Comparison of ENCODE assay signal across 17 mouse cellular contexts in genomic region chr14:31572561-31573175, GRCm38 (mm10). TPM values are rescaled to one million over a fixed set of nuclear protein-coding genes. Genes with fewer than 3 reads are reported as not detected.
A peak's percentile ranks its signal among the peaks of the same experiment; 100 is the strongest.
DNase-seq lines count a peak whose midpoint lies in the region; ATAC-seq and TF ChIP-seq lines count a peak whose summit lies in the region.
"Had no signal": no experiment of that assay in that cellular context is flagged by ENCODE, and none has a peak within 500 bp of the region (broad histone marks: within the 10 kb centered on the region; RNA-seq: fewer than 3 reads in every experiment).

No protein-coding gene starts in this region.

- WGBS in forebrain, postnatal 0 days = 75% methylated on average over 9 of the region's 9 CpGs
- 78% methylated on average over 9 of the region's 9 CpGs for WGBS in forebrain, embryonic 15.5 days
- WGBS in intestine, postnatal 0 days = 64% methylated on average over 9 of the region's 9 CpGs

- H3K9me3 ChIP-seq in forebrain, postnatal 0 days (ENCODE audit: low read length) = no peaks in the 10 kb centered on the region
- H3K9me3 ChIP-seq in forebrain, embryonic 15.5 days = no peaks in the 10 kb centered on the region
- H3K9me3 ChIP-seq in intestine, postnatal 0 days (ENCODE audit: control insufficient read depth) = no peaks in the 10 kb centered on the region
- H3K9me3 ChIP-seq: embryonic facial prominence, embryonic 13.5 days; forebrain, embryonic 13.5 days; G1E; hindbrain, embryonic 10.5 days; liver, embryonic 15.5 days had no signal

- DNase-seq in forebrain, postnatal 0 days = peak; percentile 12
- peak; percentile 11 to 23 for DNase-seq in cerebellum, postnatal 36 days
- DNase-seq in layer of hippocampus, postnatal 25 days (ENCODE audit: extremely low spot score in 1 of 2, low spot score in 1 of 2) = peak; percentile 12 to 18
- peak; percentile 60 to 82 for DNase-seq in right cerebral cortex, postnatal 10 days (ENCODE audit: low spot score in 2 of 2)
- no peak for DNase-seq in testis, postnatal 14 days (ENCODE audit: low spot score)
- DNase-seq in gastrocnemius, postnatal 4 days (ENCODE audit: low spot score in 2 of 2) = no peak
- DNase-seq: heart, adult 2 months; kidney, adult 18-20 months; thymus, postnatal 25 days had no signal

- H3K4me3 ChIP-seq in forebrain, postnatal 0 days (ENCODE audit: low read depth, low read length) = no peak overlapping the region
- no peak overlapping the region for H3K4me3 ChIP-seq in forebrain, embryonic 15.5 days
- no peak overlapping the region for H3K4me3 ChIP-seq in intestine, postnatal 0 days (ENCODE audit: low read depth, low read length)
- H3K4me3 ChIP-seq: embryonic facial prominence, embryonic 13.5 days; forebrain, embryonic 13.5 days; heart, adult 2 months; hindbrain, embryonic 10.5 days; liver, embryonic 15.5 days; myocyte had no signal

- no peak for TF ChIP-seq CTCF in forebrain, postnatal 0 days (IDR thresholded peaks at IDR 0.05; ENCODE audit: low read depth)
- no peak for TF ChIP-seq CTCF in intestine, postnatal 0 days (IDR thresholded peaks at IDR 0.05; ENCODE audit: low read depth)

- H3K4me1 ChIP-seq in forebrain, postnatal 0 days (ENCODE audit: insufficient read depth) = no peaks in the 10 kb centered on the region
- 0 out of 2 replicates have a peak, but pooled peaks cover 3% of the 10 kb centered on the region for H3K4me1 ChIP-seq in forebrain, embryonic 15.5 days
- no peaks in the 10 kb centered on the region for H3K4me1 ChIP-seq in intestine, postnatal 0 days (replicated peaks; ENCODE audit: control insufficient read depth, insufficient read depth, low read length)

- no peaks in the 10 kb centered on the region for H3K27me3 ChIP-seq in forebrain, postnatal 0 days (ENCODE audit: insufficient read depth, low read length)
- H3K27me3 ChIP-seq in forebrain, embryonic 15.5 days = no peaks in the 10 kb centered on the region
- no peaks in the 10 kb centered on the region for H3K27me3 ChIP-seq in intestine, postnatal 0 days (replicated peaks; ENCODE audit: control insufficient read depth, insufficient read depth, low read length)
- H3K27me3 ChIP-seq: embryonic facial prominence, embryonic 13.5 days; forebrain, embryonic 13.5 days; liver, embryonic 15.5 days had no signal

- H3K36me3 ChIP-seq in forebrain, postnatal 0 days (ENCODE audit: insufficient read depth) = no peaks in the 10 kb centered on the region
- H3K36me3 ChIP-seq in forebrain, embryonic 15.5 days = no peaks in the 10 kb centered on the region
- no peaks in the 10 kb centered on the region for H3K36me3 ChIP-seq in intestine, postnatal 0 days (ENCODE audit: control insufficient read depth, insufficient read depth)
- H3K36me3 ChIP-seq: embryonic facial prominence, embryonic 13.5 days; G1E; hindbrain, embryonic 10.5 days; liver, embryonic 15.5 days had no signal

- H3K4me2 ChIP-seq in forebrain, postnatal 0 days (ENCODE audit: low read depth) = no peak overlapping the region
- no peak overlapping the region for H3K4me2 ChIP-seq in forebrain, embryonic 15.5 days (replicated peaks)
- H3K4me2 ChIP-seq in intestine, postnatal 0 days (replicated peaks; ENCODE audit: low read depth) = no peak overlapping the region
- H3K4me2 ChIP-seq: embryonic facial prominence, embryonic 13.5 days; forebrain, embryonic 13.5 days; liver, embryonic 15.5 days had no signal

- no peak overlapping the region for H3K27ac ChIP-seq in forebrain, postnatal 0 days (ENCODE audit: low read depth, low read length)
- H3K27ac ChIP-seq in forebrain, embryonic 15.5 days (replicated peaks) = no peak overlapping the region
- H3K27ac ChIP-seq in intestine, postnatal 0 days (ENCODE audit: low read depth, low read length) = no peak overlapping the region
- H3K27ac ChIP-seq: embryonic facial prominence, embryonic 13.5 days; forebrain, embryonic 13.5 days; heart, adult 2 months; hindbrain, embryonic 10.5 days; liver, embryonic 15.5 days had no signal

- no peak overlapping the region for H3K9ac ChIP-seq in forebrain, postnatal 0 days
- H3K9ac ChIP-seq in forebrain, embryonic 15.5 days (replicated peaks) = no peak overlapping the region
- no peak overlapping the region for H3K9ac ChIP-seq in intestine, postnatal 0 days (ENCODE audit: low read depth, low read length)
- H3K9ac ChIP-seq: embryonic facial prominence, embryonic 13.5 days; forebrain, embryonic 13.5 days; liver, embryonic 15.5 days had no signal

- ATAC-seq in forebrain, postnatal 0 days = 0 out of 2 replicates have a peak, but pooled peaks have one; percentile 18
- ATAC-seq in forebrain, embryonic 15.5 days (replicated peaks) = no peak
- ATAC-seq in intestine, postnatal 0 days = no peak
- ATAC-seq: forebrain, embryonic 13.5 days had no signal

RNA-seq across cellular contexts. Expression of gene Colq, which starts 18.5 kb away (rescaled TPM):
- total RNA-seq in forebrain, postnatal 0 days (2014; rRNA removed) = 0.43 TPM in 1 of 2 replicates, not detected in the other
- 0.13 TPM in 1 of 2 replicates, not detected in the other for polyA plus RNA-seq in forebrain, postnatal 0 days (2015; fragmentation: Nextera tagmentation; extraction: Ambion mirVana)
- polyA plus RNA-seq in forebrain, embryonic 15.5 days (2015; fragmentation: Nextera tagmentation; extraction: Ambion mirVana) = not detected in 2 replicates
- under 1 TPM; 0.54 to 0.75 TPM for total RNA-seq in layer of hippocampus, postnatal 25 days (2021)
- total RNA-seq in gastrocnemius, postnatal 4 days (2021) = 10 to 100 TPM; 10.4 to 15.2 TPM
- polyA plus RNA-seq in intestine, postnatal 0 days (2015; fragmentation: Nextera tagmentation; extraction: Ambion mirVana) = 0.66 and 0.68 TPM in 2 replicates
- polyA plus RNA-seq: forebrain, embryonic 13.5 days; G1E had no signal

Comparison
In these comparisons a context has a peak if more than half of its experiments do, and no peak if none do; other contexts are left out.
1. DNase-seq: peak in forebrain, postnatal 0 days (single experiment), cerebellum, postnatal 36 days (2 of 2), layer of hippocampus, postnatal 25 days (2 of 2) and right cerebral cortex, postnatal 10 days (2 of 2); none in testis, postnatal 14 days (single experiment) and gastrocnemius, postnatal 4 days (0 of 2).